Mouse (Mus musculus) brain, embryonic 14.5 days (tissue): ENCODE measurements around the gene Thap8. TPM values are rescaled to one million over a fixed set of nuclear protein-coding genes. Genes with fewer than 3 reads are reported as not detected.

Experiments
- DNase-seq: peaks from one replicate; pipeline ENCODE4 v3.0.0-alpha.2; 2011; ENCODE audit warnings: low read depth
- CTCF ChIP-seq: fragments of 200-500 bp; IDR thresholded peaks from 2 replicates; pipeline ENCODE4 v1.5.1; 2012; ENCODE audit warnings: inconsistent platforms, mild to moderate bottlenecking, moderate library complexity, borderline replicate concordance; ENCODE audit not compliant: insufficient read depth, insufficient read length; ENCODE audit errors: extremely low read depth
- POLR2A ChIP-seq: fragments of 200-500 bp; IDR thresholded peaks from 2 replicates; pipeline ENCODE4 v1.6.1; 2012; ENCODE audit warnings: mild to moderate bottlenecking, inconsistent platforms, borderline replicate concordance; ENCODE audit not compliant: poor library complexity, insufficient read depth, insufficient read length, severe bottlenecking; ENCODE audit errors: extremely low read depth
- polyA plus RNA-seq: library from polyadenylated mRNA; depleted of rRNA; stranded (reverse); fragments of >200 nt; gene quantifications from 2 replicates; pipeline ENCODE4 v1.2.3, GENCODE M21; 2012

The Thap8 gene
- polyA plus RNA-seq, 1 experiment, result 0.12 TPM

DNA sequence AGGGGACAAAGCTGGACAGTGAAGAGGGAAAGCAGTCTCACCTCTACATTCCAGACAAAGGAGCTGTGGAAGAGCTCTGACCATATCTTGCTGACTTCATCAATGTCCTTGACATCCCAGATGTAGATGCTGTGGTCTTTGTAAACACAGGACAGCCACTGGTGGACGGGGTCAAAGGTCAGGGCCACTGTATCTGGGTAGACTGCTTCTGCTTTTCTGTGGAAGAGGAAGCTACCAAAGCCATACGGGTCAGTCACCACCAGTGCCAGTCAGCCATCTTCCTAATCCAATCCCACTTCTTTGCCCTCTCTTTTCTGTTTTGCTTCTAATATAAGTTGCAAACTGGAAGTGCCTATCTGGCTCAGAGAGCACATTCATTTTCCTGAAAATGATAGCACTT is 14.9 kb upstream of the Thap8 start:
- DNase-seq, result no peak
- TF ChIP-seq POLR2A, result no peak
- TF ChIP-seq CTCF, result no peak

DNA sequence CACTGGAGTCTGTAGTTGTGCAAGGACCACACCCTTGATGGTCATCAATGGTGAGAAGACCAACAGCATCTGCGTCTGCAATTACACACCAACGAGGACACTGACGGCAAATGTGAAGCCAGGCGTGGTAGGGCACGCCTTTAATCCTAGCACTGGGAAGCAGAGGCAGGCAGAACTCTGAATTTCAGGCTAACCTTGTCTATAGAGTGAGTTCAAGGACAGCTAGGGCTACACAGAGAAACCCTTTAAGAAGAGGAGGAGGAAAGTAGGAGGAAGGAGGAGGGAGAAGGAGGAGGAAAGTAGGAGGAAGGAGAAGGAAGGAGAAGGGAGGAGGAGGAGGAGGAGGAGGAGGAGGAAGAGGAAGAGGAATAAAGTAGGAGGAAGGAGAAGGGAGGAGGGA is 14.4 kb upstream of the Thap8 start:
- DNase-seq, result no peak
- TF ChIP-seq POLR2A (no peak), CTCF (no peak)

DNA sequence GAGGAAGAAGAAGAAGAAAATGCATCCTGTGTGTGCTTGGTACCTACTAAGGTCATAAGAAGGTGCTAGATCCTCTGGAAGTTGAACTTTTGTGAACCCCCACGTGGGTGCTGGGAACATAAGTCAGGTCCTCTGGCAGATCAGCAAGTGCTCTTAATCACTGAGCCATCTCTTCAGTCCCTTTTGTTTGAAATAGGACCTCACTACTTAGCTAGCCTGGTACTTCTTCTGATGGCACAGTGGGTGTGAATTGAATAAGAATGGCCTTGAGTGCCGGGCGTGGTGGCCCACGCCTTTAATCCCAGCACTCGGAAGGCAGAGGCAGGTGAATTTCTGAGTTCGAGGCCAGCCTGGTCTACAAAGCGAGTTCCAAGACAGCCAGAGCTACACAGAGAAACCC is 14.0 kb upstream of the Thap8 start:
- TF ChIP-seq CTCF, result no peak
- DNase-seq, result no peak

DNA sequence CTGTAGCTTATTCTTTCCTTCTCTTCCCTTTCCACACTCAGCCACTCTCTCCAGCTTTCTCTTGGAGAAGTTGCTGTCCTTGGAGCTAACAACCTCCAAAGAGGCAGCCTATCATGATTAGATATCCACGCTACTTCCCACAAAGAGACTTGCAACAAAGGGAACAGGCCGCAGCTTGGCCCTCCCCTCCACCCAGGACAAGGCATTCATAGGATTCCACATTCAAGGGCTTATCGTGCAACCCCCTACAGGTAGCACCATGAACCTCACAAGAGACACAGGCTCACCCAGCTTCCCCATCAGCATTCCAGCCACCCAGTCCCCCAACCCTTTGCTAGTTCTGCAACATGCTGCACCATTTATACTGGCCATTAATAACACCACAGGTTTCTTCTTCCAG is 13.1 kb upstream of the Thap8 start:
- no peak for TF ChIP-seq CTCF
- no peak for TF ChIP-seq POLR2A
- no peak for DNase-seq

DNA sequence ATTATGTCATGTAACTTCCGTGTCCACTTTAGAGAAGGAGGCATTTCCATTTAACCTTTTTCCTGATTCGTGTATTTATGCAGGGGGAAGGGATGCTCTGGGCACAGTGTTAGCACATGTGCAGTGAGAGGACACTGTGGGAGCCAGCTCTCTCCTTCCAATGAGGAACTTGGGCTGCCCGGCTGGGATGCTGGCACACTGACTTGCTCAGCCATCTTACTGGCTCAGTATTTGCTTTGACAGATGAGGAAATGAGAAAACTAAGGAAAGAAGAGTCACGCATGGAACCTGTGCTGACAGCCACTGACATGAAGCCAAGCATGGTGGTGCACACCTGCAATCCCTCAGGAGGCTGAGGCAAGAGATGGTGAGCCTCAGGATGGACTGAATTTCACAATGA is 10.3 kb upstream of the Thap8 start:
- DNase-seq, result no peak
- TF ChIP-seq CTCF, result no peak
- TF ChIP-seq POLR2A, result no peak

DNA sequence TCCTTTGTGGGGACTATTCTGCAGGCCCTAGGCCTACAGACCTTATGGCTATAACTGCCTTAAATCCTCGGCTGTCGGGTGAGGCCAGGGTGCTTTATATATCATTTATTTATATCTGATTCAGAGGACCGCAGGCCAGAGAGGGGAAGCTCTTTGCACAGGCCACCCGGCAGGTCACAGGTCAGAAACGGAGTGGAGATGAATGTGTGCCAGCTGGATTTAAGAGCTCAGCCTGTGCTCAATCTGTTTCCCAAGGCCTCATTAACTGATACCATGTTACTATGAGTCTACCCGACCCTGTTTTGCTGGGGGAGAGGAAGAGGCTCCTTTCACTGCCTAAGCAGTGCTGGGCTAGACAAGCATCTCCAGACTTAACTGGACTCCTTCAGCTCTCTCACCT is 5.5 kb upstream of the Thap8 start:
- DNase-seq, result no peak
- no peak for TF ChIP-seq POLR2A
- no peak for TF ChIP-seq CTCF

DNA sequence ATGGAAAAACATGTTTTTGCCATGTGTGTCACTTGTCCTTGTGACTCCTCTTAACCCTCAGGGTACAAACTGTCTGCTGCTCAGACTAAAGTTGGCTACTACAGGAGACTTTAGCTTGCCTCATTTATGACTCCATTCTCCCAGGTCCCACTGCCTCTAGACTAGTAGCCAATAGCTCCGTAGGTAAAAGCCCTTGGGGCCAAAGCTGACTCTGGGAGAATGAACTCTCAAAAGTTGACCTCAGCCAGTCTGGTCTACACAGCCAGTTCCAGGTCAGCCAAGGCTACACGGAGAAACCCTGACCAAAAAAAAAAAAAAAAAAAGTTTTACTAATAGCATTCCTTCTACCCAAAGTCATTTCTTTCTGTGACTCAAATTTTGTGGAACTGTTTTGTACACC is 983 bp upstream of the Thap8 start:
- TF ChIP-seq CTCF (no peak), POLR2A (no peak)
- no peak for DNase-seq

DNA sequence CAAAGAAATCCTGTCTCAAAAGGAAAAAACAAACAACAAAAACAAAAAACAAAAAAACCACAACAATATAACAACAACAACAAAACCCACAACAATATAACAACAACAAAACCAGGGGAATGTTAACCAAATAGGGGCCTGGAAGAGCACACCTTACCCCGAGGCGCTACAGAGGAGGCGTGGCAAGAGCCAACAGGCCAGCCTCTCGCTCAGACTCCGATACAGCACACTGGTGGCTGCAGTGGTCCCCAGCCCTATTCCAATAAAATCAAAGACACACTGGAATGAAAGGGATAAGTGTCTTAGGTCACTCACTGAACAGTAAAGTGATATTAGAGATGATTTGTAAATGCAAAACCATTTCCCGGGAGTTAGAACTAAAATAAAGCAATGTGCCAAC is 358 bp upstream of the Thap8 start:
- TF ChIP-seq CTCF, result no peak
- TF ChIP-seq POLR2A, result no peak
- no peak for DNase-seq

DNA sequence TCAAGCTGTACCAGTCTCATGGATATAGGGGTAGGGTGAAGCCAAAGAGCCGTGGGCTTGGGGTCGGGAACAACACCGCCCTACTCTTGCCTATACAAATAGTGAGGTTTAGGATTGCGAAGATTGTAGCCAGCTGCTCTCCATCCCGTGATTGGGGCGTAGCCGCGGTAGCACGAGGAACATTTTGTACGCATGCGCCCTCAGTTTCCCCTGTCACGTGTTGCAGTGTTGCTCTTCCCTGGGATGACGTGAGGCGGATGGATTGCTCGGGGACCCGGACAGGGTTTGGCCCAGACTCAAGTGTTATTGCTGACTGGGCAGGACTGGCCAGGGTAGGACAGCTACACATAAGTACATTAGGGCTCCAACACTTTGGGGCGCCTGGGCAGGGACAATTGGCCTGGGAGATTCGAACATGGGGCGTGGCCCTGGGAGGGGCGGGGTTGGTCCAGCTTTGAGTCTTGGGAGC is 810 bp downstream of the Thap8 start:
- TF ChIP-seq CTCF (no peak), POLR2A (no peak)
- DNase-seq, result peak; percentile 96

DNA sequence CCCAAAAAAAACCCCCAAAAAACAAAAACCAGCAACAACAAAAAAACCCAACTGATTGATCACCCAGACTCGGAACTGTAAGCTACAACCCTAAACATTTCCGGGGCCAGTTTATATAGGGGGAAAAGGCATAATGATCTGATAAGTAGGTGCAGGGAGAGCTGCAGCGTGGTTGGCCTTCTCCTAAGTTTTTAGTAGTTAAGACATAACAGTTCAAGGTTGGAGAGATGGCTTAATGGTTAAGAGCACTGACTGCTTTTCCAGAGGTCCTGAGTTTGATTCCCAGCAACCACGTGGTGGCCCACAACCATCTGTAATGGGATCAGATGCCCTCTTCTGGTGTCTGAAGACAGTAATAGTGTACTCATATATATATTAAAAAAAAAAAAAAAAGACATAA is 1.6 kb downstream of the Thap8 start:
- TF ChIP-seq POLR2A, result no peak
- no peak for TF ChIP-seq CTCF
- no peak for DNase-seq

DNA sequence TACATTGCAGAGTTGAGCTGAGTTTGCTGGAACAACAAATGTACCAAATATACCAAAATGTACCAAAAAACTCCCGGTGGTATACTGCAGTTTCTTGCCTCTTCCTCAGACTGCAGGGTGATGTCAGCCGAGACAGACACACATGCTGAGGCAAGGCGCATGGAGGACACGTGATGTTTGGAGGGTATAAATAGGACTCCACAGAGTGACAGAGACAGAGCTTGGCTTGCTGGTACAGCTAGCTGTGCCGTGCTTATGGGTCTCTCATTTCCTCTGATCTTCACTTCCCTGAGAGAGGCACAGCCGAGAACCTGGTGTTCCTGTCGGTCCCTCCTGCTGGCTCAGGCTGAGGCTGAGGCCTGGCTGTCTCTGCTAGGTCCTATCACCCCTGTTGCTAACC is 2.8 kb downstream of the Thap8 start:
- TF ChIP-seq POLR2A (no peak), CTCF (no peak)
- no peak for DNase-seq

DNA sequence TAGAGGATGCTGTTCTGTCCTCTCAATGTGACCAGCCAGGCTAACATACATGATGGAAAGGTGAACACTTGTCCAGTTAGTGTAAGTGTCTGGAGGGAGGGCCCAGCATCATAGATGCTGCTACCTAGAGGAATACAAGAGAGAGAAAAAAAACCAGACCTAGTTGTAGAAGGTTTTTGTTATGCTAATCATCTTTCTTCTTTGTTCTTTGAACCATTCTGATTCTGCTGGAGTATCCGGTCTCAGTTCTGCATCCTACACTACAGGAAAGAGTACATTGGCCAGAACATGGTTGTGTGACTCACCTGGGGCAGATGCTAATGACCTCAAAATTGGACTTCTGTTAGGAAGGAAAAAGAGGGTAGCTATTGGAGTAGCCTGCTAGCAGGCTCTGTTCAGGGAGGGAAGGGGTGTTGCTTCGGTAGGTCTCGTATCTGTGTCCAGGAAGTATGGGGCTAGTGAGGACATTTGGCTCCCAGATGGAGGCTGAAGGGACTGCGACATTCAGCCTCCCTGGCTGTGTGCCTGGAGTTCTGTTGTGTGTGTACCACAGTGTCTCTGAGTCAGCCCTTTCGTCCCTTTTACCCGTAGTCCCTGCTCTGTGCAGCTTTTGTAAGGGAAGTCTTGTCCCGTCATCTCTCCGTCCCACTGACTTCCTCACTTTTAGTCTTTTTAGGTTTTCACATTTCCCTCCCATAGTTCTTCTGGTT is 7.0 kb downstream of the Thap8 start:
- TF ChIP-seq CTCF, result no peak
- no peak for TF ChIP-seq POLR2A
- DNase-seq, result peak; percentile 22
